Mouse (Mus musculus) right cerebral cortex, postnatal 4 days (tissue): ENCODE measurements around the gene Plekhb1.

Source experiments
- DNase-seq: peaks from one replicate; pipeline ENCODE4 v3.0.0-alpha.2; 2022

The Plekhb1 gene

DNA sequence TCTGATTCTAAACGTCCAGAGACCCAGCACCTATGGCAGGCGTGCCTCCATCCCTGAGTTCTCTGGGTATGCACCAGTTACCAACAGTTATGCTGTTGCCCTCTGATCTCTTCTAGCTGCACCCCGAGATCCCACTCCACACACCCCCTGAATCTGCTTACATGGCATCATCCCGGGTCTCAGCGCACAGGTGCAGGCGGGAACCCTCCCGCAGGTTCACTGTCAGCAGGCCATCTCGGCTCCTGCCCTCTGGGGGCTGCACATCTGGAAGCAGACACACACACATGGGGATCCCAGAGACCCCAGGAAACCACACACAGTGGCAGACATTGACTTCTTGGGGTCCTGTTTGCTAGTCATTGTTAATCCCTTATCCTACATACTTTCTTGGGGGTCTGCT, 7.8 kb downstream of the Plekhb1 start:
- no peak for DNase-seq

- DNase-seq = no peak
Observed at GRCm38 (mm10) chr7:100653480-100654266, 8.5 kb downstream of the Plekhb1 start.

- no peak for DNase-seq
Observed at GRCm38 (mm10) chr7:100651011-100651410, 11.2 kb downstream of the Plekhb1 start.

- no peak for DNase-seq
Observed at GRCm38 (mm10) chr7:100650421-100650820, 11.8 kb downstream of the Plekhb1 start.

- no peak for DNase-seq
Observed at GRCm38 (mm10) chr7:100649826-100650225, 12.4 kb downstream of the Plekhb1 start.

DNA sequence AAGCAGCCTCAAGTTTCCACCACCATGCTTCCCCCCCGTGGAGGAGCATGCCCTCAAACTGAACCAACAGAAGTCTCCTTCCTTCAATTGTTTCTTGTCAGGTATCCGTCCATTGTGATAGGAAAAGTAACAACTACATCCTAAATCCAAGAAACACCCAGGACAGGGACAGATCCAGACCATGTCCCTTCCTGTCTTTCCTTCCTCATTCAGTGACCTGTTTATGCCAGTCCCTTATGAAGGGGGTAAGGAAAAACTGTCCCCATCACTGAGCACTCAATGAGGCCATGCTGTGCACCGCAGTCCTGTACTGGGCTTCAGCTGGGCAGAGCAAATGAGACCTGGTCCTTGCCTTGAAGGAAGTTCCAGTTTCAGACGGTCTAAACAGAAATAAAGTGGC, 13.1 kb downstream of the Plekhb1 start:
- DNase-seq = no peak

DNA sequence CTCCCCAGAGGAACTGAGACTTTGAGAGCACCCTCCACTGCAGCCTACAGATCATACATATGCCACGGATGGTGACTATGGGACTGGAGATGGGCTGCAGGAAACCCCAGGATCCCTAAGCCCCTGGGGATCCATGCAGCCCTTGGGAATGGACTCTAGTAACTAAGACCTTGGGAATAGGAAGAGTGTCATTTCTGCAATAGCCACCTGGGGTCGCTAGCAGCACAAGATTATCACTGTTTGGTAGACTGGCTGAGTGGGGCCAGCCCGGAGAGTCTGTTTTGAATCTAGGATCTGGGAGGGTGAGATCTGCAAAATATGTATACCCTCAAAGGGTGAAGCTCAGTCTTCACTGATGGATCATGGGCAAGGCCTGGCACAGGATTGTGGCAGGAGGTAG, 17.1 kb downstream of the Plekhb1 start:
- DNase-seq = peak; percentile 76

DNA sequence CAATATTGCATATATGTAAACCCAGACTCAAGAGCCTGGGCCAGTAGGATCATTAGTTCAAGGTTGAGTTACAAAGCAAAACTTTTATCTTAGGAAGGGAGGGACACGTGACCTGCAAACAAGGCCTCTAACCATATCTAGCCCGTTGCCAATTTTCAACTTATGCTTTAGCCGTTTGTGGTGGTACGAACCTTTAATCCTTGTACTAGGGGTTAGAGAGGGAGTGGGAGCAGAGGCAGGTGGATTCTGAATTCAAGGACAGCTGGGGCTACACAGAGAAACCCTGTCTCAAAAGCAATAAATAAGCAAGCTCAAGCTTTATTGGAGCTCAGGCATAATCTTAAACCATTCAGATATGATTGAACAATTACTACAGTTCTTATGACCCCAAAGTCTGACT, 19.8 kb downstream of the Plekhb1 start:
- no peak for DNase-seq

- no peak for DNase-seq
Observed at GRCm38 (mm10) chr7:100637657-100638056, 24.6 kb downstream of the Plekhb1 start.

DNA sequence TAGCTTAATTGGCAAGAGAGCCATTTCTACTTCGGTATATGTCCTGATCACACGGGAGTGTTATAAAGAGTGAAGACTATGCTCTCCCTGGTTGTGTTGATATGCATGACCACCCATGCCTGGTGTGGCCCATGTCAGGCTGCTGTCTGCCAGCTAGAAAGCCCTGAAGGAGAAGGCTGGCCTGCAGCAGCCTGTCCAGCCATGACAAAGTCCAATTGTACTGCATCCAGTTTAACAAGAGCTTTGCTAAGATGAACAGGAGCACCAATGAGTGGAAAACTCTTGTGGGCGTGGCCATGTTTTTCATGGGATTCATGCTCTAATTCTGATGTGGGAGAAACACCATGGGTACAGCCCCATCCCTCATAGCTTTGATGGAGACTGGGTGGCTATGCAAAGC, 37.7 kb downstream of the Plekhb1 start:
- DNase-seq = no peak

DNA sequence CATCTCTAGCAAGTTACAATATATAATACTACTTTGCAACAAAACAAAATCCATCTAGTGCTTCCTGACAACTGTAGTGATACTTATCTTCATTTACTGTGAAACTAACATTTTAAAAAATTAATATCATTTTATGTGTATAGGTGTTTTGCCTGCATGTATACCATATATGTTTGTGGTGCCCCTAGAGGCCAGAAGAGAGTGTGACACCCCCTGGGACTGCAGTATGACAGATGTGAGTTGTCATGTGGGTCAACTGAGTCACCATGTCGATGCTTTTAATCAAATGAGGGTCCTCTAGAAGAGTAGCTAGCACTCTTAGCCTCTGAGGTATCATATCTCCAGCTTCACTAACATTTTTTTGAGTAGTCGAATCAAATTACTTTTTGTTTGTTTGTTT, 39.9 kb downstream of the Plekhb1 start:
- DNase-seq = no peak

DNA sequence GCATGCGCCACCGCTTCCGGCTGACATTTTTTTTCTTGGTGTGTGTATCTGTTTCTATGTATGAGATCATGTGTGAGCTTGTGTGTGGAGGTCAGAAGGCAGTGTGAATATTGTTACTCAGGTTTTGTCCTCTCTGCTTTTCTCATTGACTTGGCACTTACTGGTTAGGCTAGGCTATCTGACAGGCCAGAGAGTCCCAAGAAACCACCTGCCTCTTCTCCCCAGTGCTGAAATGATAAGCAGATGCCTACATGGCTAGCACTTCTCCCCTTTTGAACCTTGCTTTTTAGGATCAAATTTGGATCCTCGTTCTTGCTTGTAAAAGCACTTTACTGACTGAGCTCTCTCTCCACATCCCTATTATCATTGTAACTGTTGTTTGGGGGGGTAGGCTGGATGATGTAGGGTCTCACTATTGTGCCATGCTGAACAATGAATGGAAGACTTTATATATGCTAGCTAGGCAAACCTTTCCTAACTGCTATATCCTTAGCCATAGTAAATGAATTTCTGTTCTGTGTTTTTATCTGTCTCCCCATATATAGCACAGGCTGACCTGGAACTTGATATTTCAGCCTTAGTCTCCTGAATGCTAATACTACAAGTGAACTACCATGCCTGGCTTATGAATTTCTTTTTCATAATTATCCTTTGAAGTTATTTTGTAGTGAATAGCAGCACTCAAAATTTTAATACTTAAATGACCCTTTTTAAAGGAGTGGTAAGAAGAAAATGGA, 45.9 kb downstream of the Plekhb1 start:
- no peak for DNase-seq

- no peak for DNase-seq
Observed at GRCm38 (mm10) chr7:100608910-100609309, 53.3 kb downstream of the Plekhb1 start.

GRCm38 (mm10) chr7:100608130-100608741, 54.0 kb downstream of the Plekhb1 start, which contains the start of gene Mrpl48:
Gene Mrpl48, minus strand, starts transcription at chr7:100608301.
- peak; percentile 57 for DNase-seq

DNA sequence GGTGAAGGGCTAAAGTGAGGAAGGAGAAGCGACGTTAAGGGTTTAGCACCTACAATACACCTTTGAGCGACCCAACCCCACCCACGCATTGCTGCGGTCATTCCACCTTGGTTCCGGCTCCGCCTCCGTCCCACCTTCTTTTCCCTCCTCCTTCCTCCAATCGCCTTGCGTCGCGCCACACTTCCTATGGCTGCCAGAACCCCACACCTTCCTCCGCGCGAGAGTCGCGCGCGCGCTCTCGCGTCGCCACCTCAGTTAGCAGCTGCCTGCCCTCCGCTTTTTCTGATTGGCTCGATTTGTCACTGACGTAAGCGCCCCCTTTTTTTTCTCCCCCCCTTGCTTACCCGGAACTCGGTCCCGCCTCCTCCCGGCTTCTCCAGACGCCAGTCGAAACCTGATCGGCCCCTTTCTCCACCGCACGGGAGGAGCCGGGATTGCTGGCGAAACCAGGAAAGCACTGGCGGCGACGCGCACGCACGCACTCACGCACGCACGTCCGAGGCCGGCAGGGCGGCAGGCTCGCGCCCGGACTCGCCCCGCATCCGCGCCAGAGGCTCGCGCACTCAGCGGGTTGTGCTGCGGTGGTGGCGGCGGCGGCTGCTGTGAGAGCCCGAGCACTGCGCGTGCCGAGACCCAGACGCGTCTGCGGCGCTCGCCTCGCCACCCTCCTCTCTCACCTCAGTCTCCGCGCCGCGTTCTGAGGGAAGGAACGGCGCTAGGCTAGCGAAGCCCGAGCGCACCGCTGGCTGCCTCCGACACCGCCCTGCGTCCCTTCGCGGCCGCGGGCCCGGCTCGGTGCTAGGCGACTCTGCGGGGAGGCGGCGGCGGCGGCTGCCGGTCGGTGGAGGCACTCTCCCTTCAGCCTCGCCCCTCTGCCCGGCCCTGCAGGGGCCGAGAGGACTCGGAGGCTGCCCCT, 54.7 kb downstream of the Plekhb1 start, which contains the start of gene Rab6a:
TSS of gene Rab6a (plus strand) at position 197 of the 916 bp plus-strand sequence.
- DNase-seq = peak; percentile 94

- DNase-seq = no peak
Observed at GRCm38 (mm10) chr7:100600211-100600610, 62.0 kb downstream of the Plekhb1 start.

GRCm38 (mm10) chr7:100593349-100593748, 68.9 kb downstream of the Plekhb1 start:
- DNase-seq = no peak
